Mouse (Mus musculus): Measurements from ENCODE around the gene Cog3. TPM values are rescaled to one million over a fixed set of nuclear protein-coding genes. Genes with fewer than 3 reads are reported as not detected.

The Cog3 gene
- polyA plus RNA-seq, 1 experiment from 2014 or later = 6.4 TPM

GRCm38 (mm10) chr14:75706647-75707046, 47.7 kb downstream of the Cog3 start:
- H3K4me2 ChIP-seq (ENCODE audit: low read depth, low read length) = no peak overlapping the region
- ATAC-seq (ENCODE audit: low read depth) = no peak
- H3K36me3 ChIP-seq (ENCODE audit: control insufficient read depth, insufficient read depth) = peaks cover 29% of the 10 kb centered on the region
- H3K9me3 ChIP-seq (replicated peaks; ENCODE audit: control insufficient read depth, low read length) = no peaks in the 10 kb centered on the region
- no peak overlapping the region for H3K4me3 ChIP-seq (ENCODE audit: low read depth, low read length)
- H3K27me3 ChIP-seq (ENCODE audit: control insufficient read depth, insufficient read depth, low read depth, low read length) = no peaks in the 10 kb centered on the region
- no peaks in the 10 kb centered on the region for H3K4me1 ChIP-seq (ENCODE audit: control insufficient read depth, low read depth, low read length)
- WGBS (ENCODE audit: insufficient replicate concordance) = 75% methylated on average over 4 of the region's 4 CpGs
- H3K9ac ChIP-seq (ENCODE audit: low read depth, low read length) = no peak overlapping the region
- no peak overlapping the region for H3K27ac ChIP-seq (ENCODE audit: low read length)

DNA sequence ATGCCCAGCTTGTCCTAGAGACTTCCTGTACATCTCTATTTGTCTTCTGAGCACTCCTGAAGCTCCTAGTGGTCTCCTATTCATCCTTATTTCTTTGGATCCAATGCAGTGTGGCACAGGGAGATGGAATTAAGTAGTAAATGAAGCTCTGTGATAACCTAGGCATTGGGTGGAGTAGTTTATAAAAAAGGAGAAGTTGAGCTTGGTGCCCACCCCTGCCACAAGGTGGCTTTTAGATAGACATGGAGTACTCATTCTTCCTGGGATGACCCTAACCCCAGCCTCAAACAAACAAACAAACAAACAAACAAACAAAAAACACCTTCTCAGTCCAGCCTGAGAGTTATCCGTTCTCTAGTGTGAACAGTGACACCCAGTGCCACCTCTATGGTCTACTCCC, 56.4 kb downstream of the Cog3 start:
- 60% methylated on average over 1 of the region's 1 CpGs for WGBS (ENCODE audit: insufficient replicate concordance)
- H3K4me3 ChIP-seq (ENCODE audit: low read depth, low read length) = no peak overlapping the region
- no peaks in the 10 kb centered on the region for H3K4me1 ChIP-seq (ENCODE audit: control insufficient read depth, low read depth, low read length)
- H3K27ac ChIP-seq (ENCODE audit: low read length) = no peak overlapping the region
- no peak overlapping the region for H3K4me2 ChIP-seq (ENCODE audit: low read depth, low read length)
- no peak for ATAC-seq (ENCODE audit: low read depth)
- H3K9ac ChIP-seq (ENCODE audit: low read depth, low read length) = no peak overlapping the region
- peaks cover 7% of the 10 kb centered on the region for H3K36me3 ChIP-seq (ENCODE audit: control insufficient read depth, insufficient read depth)
- no peaks in the 10 kb centered on the region for H3K27me3 ChIP-seq (ENCODE audit: control insufficient read depth, insufficient read depth, low read depth, low read length)
- no peaks in the 10 kb centered on the region for H3K9me3 ChIP-seq (replicated peaks; ENCODE audit: control insufficient read depth, low read length)

- no peak overlapping the region for H3K9ac ChIP-seq (ENCODE audit: low read depth, low read length)
- no peaks in the 10 kb centered on the region for H3K9me3 ChIP-seq (replicated peaks; ENCODE audit: control insufficient read depth, low read length)
- no peaks in the 10 kb centered on the region for H3K4me1 ChIP-seq (ENCODE audit: control insufficient read depth, low read depth, low read length)
- no peak overlapping the region for H3K27ac ChIP-seq (ENCODE audit: low read length)
- no peak overlapping the region for H3K4me3 ChIP-seq (ENCODE audit: low read depth, low read length)
- ATAC-seq (ENCODE audit: low read depth) = no peak
- no peaks in the 10 kb centered on the region for H3K27me3 ChIP-seq (ENCODE audit: control insufficient read depth, insufficient read depth, low read depth, low read length)
- 64% methylated on average over 5 of the region's 5 CpGs for WGBS (ENCODE audit: insufficient replicate concordance)
- H3K4me2 ChIP-seq (ENCODE audit: low read depth, low read length) = no peak overlapping the region
- H3K36me3 ChIP-seq (ENCODE audit: control insufficient read depth, insufficient read depth) = peaks cover 2% of the 10 kb centered on the region; the same call in 1 of the 2 replicates
Measured at GRCm38 (mm10) chr14:75696096-75696495, 58.2 kb downstream of the Cog3 start.

GRCm38 (mm10) chr14:75690428-75690827, 63.9 kb downstream of the Cog3 start:
- Histone ChIP-seq H3K9ac (ENCODE audit: low read depth, low read length) (no peak overlapping the region), H3K27ac (ENCODE audit: low read length) (no peak overlapping the region), H3K4me2 (ENCODE audit: low read depth, low read length) (no peak overlapping the region), H3K4me3 (ENCODE audit: low read depth, low read length) (no peak overlapping the region), H3K27me3 (ENCODE audit: control insufficient read depth, insufficient read depth, low read depth, low read length) (no peaks in the 10 kb centered on the region), H3K9me3 (replicated peaks; ENCODE audit: control insufficient read depth, low read length) (no peaks in the 10 kb centered on the region), H3K4me1 (ENCODE audit: control insufficient read depth, low read depth, low read length) (no peaks in the 10 kb centered on the region), H3K36me3 (ENCODE audit: control insufficient read depth, insufficient read depth) (no peaks in the 10 kb centered on the region)
- no peak for ATAC-seq (ENCODE audit: low read depth)
- WGBS (ENCODE audit: insufficient replicate concordance) = 89% methylated on average over 2 of the region's 2 CpGs

GRCm38 (mm10) chr14:75676316-75676715, 78.0 kb downstream of the Cog3 start:
- H3K4me3 ChIP-seq (ENCODE audit: low read depth, low read length) = no peak overlapping the region
- whole genome bisulfite sequencing (ENCODE audit: insufficient replicate concordance) = 50% methylated on average over 6 of the region's 6 CpGs
- no peaks in the 10 kb centered on the region for H3K36me3 ChIP-seq (ENCODE audit: control insufficient read depth, insufficient read depth)
- no peak overlapping the region for H3K4me2 ChIP-seq (ENCODE audit: low read depth, low read length)
- H3K9ac ChIP-seq (ENCODE audit: low read depth, low read length) = no peak overlapping the region
- ATAC-seq (ENCODE audit: low read depth) = no peak
- no peaks in the 10 kb centered on the region for H3K27me3 ChIP-seq (ENCODE audit: control insufficient read depth, insufficient read depth, low read depth, low read length)
- no peaks in the 10 kb centered on the region for H3K4me1 ChIP-seq (ENCODE audit: control insufficient read depth, low read depth, low read length)
- no peak overlapping the region for H3K27ac ChIP-seq (ENCODE audit: low read length)
- no peaks in the 10 kb centered on the region for H3K9me3 ChIP-seq (replicated peaks; ENCODE audit: control insufficient read depth, low read length)

DNA sequence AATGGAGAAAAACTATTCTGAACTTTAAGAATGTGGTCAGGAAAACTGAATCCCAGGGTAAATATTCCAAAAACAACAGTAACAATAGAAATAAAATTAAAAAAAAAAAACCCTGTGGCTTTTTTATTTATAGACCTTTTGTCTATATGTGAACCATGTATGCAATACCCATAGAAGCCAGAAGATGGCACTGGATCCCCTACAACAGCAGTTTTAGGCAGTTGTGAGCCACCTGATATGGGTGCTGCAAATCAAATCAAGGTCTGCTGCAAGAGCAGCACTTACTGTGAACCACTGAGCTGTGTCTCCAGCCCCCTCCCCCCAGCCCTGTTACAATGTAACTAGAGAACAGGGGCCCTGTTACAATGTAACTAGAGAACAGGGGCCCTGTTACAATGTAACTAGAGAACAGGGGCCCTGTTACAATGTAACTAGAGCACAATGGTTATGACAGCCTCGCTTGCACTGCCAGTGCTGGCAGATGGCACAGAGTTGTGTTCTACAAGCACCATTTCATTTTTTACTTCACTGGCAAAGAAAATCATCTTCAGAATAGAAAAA, 85.2 kb downstream of the Cog3 start:
- H3K4me1 ChIP-seq (ENCODE audit: control insufficient read depth, low read depth, low read length) = no peaks in the 10 kb centered on the region
- H3K4me3 ChIP-seq (ENCODE audit: low read depth, low read length) = no peak overlapping the region
- WGBS (ENCODE audit: insufficient replicate concordance) = 60% methylated on average over 1 of the region's 1 CpGs
- H3K9me3 ChIP-seq (replicated peaks; ENCODE audit: control insufficient read depth, low read length) = 0 out of 2 replicates have a peak, but pooled peaks cover 2% of the 10 kb centered on the region
- H3K9ac ChIP-seq (ENCODE audit: low read depth, low read length) = no peak overlapping the region
- 0 out of 2 replicates have a peak, but pooled peaks have one; percentile 27 for ATAC-seq (ENCODE audit: low read depth)
- H3K36me3 ChIP-seq (ENCODE audit: control insufficient read depth, insufficient read depth) = no peaks in the 10 kb centered on the region
- no peaks in the 10 kb centered on the region for H3K27me3 ChIP-seq (ENCODE audit: control insufficient read depth, insufficient read depth, low read depth, low read length)
- H3K27ac ChIP-seq (ENCODE audit: low read length) = no peak overlapping the region
- H3K4me2 ChIP-seq (ENCODE audit: low read depth, low read length) = no peak overlapping the region

- Histone ChIP-seq H3K27me3 (ENCODE audit: control insufficient read depth, insufficient read depth, low read depth, low read length) (no peaks in the 10 kb centered on the region), H3K4me3 (ENCODE audit: low read depth, low read length) (no peak overlapping the region), H3K27ac (ENCODE audit: low read length) (no peak overlapping the region), H3K9ac (ENCODE audit: low read depth, low read length) (no peak overlapping the region), H3K4me2 (ENCODE audit: low read depth, low read length) (no peak overlapping the region), H3K4me1 (ENCODE audit: control insufficient read depth, low read depth, low read length) (no peaks in the 10 kb centered on the region), H3K9me3 (replicated peaks; ENCODE audit: control insufficient read depth, low read length) (0 out of 2 replicates have a peak, but pooled peaks cover 2% of the 10 kb centered on the region), H3K36me3 (ENCODE audit: control insufficient read depth, insufficient read depth) (no peaks in the 10 kb centered on the region)
- no peak for ATAC-seq (ENCODE audit: low read depth)
- 65% methylated on average over 2 of the region's 2 CpGs for WGBS (ENCODE audit: insufficient replicate concordance)
Measured at GRCm38 (mm10) chr14:75665430-75666180, 88.7 kb downstream of the Cog3 start.

DNA sequence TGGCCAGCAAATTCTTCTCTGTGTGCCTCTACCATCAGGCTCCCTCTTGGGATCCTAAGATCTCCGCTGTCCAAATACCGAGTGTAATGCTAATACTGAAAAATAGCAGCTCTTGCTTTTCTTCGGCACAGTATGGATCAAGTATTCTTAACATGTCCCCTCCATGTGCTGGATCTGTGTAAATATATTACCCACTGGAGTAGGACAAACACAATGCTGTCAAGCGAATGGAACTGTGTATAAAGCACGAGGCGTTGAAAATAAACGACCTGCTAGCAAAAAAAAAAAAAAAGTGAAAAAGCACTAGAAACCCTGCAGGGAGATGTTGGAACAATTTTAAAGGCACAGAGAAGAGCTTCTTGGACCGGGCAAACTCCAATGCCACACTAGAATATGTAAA, 92.8 kb downstream of the Cog3 start:
- ATAC-seq (ENCODE audit: low read depth) = no peak
- Histone ChIP-seq H3K4me2 (ENCODE audit: low read depth, low read length) (no peak overlapping the region), H3K4me3 (ENCODE audit: low read depth, low read length) (no peak overlapping the region), H3K36me3 (ENCODE audit: control insufficient read depth, insufficient read depth) (no peaks in the 10 kb centered on the region), H3K27me3 (ENCODE audit: control insufficient read depth, insufficient read depth, low read depth, low read length) (no peaks in the 10 kb centered on the region), H3K9me3 (replicated peaks; ENCODE audit: control insufficient read depth, low read length) (no peaks in the 10 kb centered on the region), H3K4me1 (ENCODE audit: control insufficient read depth, low read depth, low read length) (no peaks in the 10 kb centered on the region), H3K9ac (ENCODE audit: low read depth, low read length) (no peak overlapping the region), H3K27ac (ENCODE audit: low read length) (no peak overlapping the region)
- 70% methylated on average over 8 of the region's 8 CpGs for WGBS (ENCODE audit: insufficient replicate concordance)

- 76% methylated on average over 6 of the region's 6 CpGs for WGBS (ENCODE audit: insufficient replicate concordance)
- no peaks in the 10 kb centered on the region for H3K27me3 ChIP-seq (ENCODE audit: control insufficient read depth, insufficient read depth, low read depth, low read length)
- no peak for ATAC-seq (ENCODE audit: low read depth)
- no peak overlapping the region for H3K27ac ChIP-seq (ENCODE audit: low read length)
- no peak overlapping the region for H3K4me3 ChIP-seq (ENCODE audit: low read depth, low read length)
- no peaks in the 10 kb centered on the region for H3K4me1 ChIP-seq (ENCODE audit: control insufficient read depth, low read depth, low read length)
- H3K9me3 ChIP-seq (replicated peaks; ENCODE audit: control insufficient read depth, low read length) = no peaks in the 10 kb centered on the region
- H3K4me2 ChIP-seq (ENCODE audit: low read depth, low read length) = no peak overlapping the region
- H3K36me3 ChIP-seq (ENCODE audit: control insufficient read depth, insufficient read depth) = no peaks in the 10 kb centered on the region
- no peak overlapping the region for H3K9ac ChIP-seq (ENCODE audit: low read depth, low read length)
Measured at GRCm38 (mm10) chr14:75660936-75661335, 93.4 kb downstream of the Cog3 start.

All from liver, embryonic 16.5 days (tissue).